Mouse (Mus musculus): ENCODE measurements at regions not wholly inside any gene's neighbourhood (a gene's known extent, or its start where the extent isn't known, plus 50 kb on each side); places are given as distances from the start of the nearest gene placed in this dataset.

DNA sequence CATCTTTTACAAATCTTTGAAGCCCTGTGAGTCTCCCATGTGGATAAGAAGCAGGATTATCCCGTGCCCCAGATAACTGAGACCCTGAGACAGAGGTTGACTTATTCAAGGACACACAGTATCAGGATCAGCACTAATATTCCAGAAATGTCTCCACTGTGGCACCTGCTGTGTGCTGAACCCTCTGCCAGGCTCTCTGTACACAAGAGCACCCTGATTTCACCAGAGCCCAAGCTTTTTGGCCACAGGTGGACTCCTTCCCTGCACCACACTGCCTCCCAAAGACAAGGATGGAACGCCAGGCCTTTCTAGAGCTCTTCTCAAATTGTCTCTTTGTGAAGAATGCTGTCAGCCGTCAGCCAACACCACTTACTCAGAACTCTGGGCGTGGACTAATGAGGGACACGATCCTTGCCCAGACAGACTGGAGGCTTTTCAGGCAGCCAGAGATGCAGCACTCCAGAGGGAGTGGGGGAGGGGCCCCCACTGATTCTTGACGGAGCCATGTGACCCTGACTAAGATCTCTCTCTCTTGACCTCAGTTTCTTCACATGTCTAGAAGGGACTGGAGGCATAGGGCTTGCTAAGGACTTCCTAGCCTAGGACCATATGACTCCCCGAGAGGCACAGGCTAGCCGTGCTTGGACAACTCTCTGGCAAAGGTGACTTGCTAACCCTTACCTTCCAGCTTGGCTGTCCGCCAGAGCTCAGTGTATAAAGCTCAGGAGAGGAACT lies 90.3 kb downstream of the Ephb3 start:
- Histone ChIP-seq H3K4me3 (replicated peaks; ENCODE audit: extremely low read depth, low read depth, low read length) (no peak overlapping the region), H3K4me1 (ENCODE audit: control insufficient read depth, insufficient read depth, low read length) (peaks cover 3% of the 10 kb centered on the region; the same call in 1 of the 2 replicates)
- TF ChIP-seq POLR2A (IDR thresholded peaks at IDR 0.05; ENCODE audit: borderline replicate concordance, extremely low read depth, low read depth, low read length), result no peak
- peak; percentile 58 for DNase-seq
- 27% methylated on average over 9 of the region's 9 CpGs for WGBS

DNA sequence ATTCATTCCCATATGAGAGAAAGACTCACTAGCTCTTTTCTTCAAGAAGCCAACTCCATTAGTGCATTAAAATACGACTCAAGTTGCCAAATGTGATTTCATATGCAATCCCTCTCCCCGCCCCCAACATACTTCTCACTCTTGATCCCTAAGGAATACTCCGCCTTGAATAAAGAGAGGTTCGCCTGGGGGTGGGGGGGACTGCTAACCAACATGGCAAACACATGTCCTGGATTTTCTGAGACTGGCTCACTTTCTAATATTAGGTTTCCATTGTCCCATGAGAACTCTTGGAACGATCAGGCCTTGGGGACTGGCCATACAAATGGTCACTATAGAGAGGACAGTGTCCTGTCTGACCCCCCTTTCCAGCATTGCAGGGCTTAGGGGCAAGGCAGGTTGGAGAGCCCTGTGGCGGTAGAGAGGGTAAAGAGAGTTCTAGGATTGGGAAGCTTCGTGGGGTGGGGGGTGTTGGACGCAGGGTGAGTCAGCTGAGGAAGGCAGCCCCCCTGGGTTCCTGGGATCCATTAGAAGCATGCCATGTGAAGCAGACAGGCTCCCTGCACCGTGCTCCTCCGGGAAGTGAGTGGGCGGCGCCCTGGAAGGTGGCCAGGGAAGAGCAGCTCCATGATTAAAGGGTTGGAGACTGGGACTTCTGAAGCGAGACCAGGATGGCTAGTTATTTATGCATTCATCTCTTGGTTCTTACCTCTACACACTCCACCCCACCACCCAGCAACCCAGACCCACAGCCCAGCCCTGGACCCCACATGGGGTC lies 91.6 kb downstream of the Ephb3 start:
- 55% methylated on average over 13 of the region's 13 CpGs for WGBS
- TF ChIP-seq CTCF (IDR thresholded peaks at IDR 0.05; ENCODE audit: insufficient read depth, low read length), result no peak
- H3K4me1 ChIP-seq (ENCODE audit: control insufficient read depth, insufficient read depth, low read length), result peaks cover 3% of the 10 kb centered on the region; the same call in 1 of the 2 replicates

DNA sequence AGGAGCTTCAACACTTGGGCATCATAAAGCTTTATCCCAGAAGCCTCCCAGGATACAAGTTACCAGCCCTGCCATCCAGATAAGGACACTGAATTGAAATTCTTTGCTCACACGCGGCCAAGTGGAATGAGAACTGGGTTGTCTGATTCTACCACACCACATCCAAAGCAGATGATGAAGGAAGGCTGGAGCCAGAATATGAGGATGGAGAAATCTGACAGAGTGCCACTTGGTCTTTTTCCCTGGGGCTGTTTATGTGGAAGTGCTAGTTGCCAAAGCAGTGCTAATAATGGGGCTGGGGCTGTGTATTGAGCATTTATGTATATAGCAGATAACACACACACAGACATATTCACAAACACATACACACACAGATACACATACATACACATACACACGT lies 92.2 kb downstream of the Ephb3 start:
- H3K4me1 ChIP-seq (ENCODE audit: control insufficient read depth, insufficient read depth, low read length), result peaks cover 3% of the 10 kb centered on the region; the same call in 1 of the 2 replicates
- WGBS, result 59% methylated on average over 3 of the region's 3 CpGs
- H3K4me3 ChIP-seq (replicated peaks; ENCODE audit: extremely low read depth, low read depth, low read length), result no peak overlapping the region
- TF ChIP-seq CTCF (IDR thresholded peaks at IDR 0.05; ENCODE audit: insufficient read depth, low read length) (no peak), POLR2A (IDR thresholded peaks at IDR 0.05; ENCODE audit: borderline replicate concordance, extremely low read depth, low read depth, low read length) (no peak)
- DNase-seq, result no peak

More for the DNA sequence above, 91.6 kb downstream of the Ephb3 start:
- DNase-seq, result no peak
- no peak overlapping the region for H3K4me3 ChIP-seq (replicated peaks; ENCODE audit: extremely low read depth, low read depth, low read length)

DNA sequence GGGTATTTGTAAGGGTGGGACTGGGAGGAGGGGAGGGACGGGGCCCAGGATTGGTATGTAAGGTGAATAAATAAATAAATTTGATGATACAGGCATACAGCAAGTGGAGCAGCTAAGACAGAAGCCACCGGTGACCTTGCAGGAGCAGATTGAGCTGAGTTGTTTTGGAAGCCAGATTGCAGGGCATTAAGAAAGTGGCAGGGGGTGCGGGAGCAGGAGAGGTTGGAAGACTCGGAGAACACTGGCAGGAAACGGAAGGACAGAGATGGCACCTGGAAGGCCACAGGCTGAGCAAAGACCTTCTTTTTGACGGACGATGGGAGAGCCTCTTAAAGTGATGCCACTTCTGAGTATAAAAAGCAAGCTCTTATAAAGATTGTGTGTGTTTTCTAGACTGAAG lies 94.3 kb downstream of the Ephb3 start:
- WGBS, result 69% methylated on average over 7 of the region's 7 CpGs
- H3K4me1 ChIP-seq (ENCODE audit: control insufficient read depth, insufficient read depth, low read length), result peaks cover 3% of the 10 kb centered on the region; the same call in 1 of the 2 replicates
- DNase-seq, result no peak
- no peak overlapping the region for H3K4me3 ChIP-seq (replicated peaks; ENCODE audit: extremely low read depth, low read depth, low read length)
- TF ChIP-seq POLR2A (IDR thresholded peaks at IDR 0.05; ENCODE audit: borderline replicate concordance, extremely low read depth, low read depth, low read length) (no peak), CTCF (IDR thresholded peaks at IDR 0.05; ENCODE audit: insufficient read depth, low read length) (no peak)

DNA sequence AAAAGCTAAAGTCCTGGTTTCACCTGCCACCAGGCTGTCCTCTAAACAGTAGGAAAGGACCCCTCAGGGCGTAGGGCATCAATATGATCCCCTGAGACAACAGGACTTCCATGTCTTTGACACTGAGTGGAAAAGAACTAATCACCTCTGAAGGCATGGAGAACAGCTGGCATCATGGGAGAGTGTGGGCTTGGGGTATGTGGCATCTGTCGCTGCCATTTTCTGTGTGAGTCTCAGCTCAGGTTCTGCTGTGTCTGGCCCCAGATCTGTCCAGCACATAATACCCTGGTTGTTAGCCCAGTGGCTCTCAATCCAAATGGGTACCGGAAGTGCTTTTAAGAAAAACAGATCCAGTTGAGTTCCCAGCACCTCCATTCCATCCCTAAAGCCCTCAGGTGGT lies 101.3 kb downstream of the Ephb3 start:
- no peak for DNase-seq
- TF ChIP-seq CTCF (IDR thresholded peaks at IDR 0.05; ENCODE audit: insufficient read depth, low read length), result no peak
- WGBS, result 95% methylated on average over 3 of the region's 3 CpGs

DNA sequence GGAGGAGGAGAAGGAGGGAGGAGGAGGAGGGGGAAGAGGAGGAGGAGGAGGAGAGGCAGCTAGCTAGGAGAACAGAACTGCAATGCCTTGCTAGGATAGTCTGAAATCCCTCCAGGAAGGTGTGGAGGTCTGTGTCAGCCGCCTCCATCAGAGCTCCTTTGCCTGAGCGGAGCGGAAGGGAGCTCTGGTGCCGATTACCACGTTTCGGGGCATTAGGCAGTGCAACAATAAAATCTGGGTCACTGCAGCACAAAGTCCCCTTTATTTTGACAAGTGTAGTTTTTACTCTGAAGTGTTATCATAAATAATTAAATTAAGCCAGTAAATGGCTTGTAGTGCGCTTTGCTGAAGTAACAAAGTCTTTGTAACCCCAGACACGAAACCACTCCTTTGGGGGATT lies 104.0 kb downstream of the Ephb3 start:
- H3K4me3 ChIP-seq (replicated peaks; ENCODE audit: extremely low read depth, low read depth, low read length), result no peak overlapping the region
- H3K4me1 ChIP-seq (ENCODE audit: control insufficient read depth, insufficient read depth, low read length), result peaks cover 4% of the 10 kb centered on the region; the same call in 1 of the 2 replicates
- TF ChIP-seq CTCF (IDR thresholded peaks at IDR 0.05; ENCODE audit: insufficient read depth, low read length) (no peak), POLR2A (IDR thresholded peaks at IDR 0.05; ENCODE audit: borderline replicate concordance, extremely low read depth, low read depth, low read length) (no peak)
- DNase-seq, result no peak
- WGBS, result 85% methylated on average over 8 of the region's 8 CpGs

More for the DNA sequence above, 101.3 kb downstream of the Ephb3 start:
- Histone ChIP-seq H3K4me1 (ENCODE audit: control insufficient read depth, insufficient read depth, low read length) (peaks cover 4% of the 10 kb centered on the region; the same call in 1 of the 2 replicates), H3K4me3 (replicated peaks; ENCODE audit: extremely low read depth, low read depth, low read length) (no peak overlapping the region)

DNA sequence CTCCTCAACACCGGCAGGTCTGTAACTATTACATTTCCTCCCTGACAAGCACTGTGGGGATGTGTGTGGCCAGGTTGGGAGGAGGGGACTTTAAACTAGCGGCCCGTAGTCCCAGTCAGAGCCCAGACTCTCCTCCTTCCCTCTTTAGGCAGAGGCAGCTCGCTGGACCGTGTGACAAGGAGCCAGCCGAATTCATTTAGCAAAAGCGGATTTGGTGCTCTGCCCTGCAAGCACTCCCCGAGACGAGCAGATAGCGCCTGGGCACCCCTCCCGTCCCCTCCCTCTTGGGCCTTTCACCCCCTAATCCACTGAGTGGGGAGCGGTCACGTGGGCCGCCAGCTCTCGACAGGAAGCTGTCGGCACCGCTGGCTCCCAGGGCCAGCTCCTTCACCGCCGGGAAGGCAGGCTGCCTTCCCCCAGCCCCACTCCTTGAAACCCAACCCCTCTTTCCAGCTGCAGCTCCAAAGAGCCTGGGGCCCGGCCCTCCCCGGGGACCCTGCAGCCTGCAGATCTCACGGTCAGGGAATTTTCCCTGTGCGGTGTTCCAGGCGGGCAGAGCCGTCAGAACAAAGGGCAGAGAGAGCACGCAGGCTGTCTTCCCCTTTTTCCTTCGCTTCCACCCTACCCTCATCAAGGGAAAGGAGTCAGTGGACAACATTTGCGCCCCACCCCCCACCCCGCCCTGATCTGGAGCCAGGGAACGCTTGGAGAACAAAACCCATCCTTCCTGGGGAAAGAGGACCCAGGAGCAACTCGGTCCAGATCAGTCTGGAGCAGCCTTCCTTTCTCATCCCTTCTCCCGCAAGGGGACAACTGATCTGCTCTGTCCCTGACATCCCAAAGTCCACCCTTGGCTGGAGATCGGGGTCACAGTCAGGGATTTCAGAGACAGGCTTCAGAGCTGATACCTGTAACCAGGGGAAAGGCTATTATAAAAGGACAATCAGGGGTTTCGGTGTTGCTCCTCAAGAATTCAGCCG lies 106.4 kb downstream of the Ephb3 start:
- peaks cover 4% of the 10 kb centered on the region; the same call in 1 of the 2 replicates for H3K4me1 ChIP-seq (ENCODE audit: control insufficient read depth, insufficient read depth, low read length)
- TF ChIP-seq CTCF (IDR thresholded peaks at IDR 0.05; ENCODE audit: insufficient read depth, low read length), result no peak
- TF ChIP-seq POLR2A (IDR thresholded peaks at IDR 0.05; ENCODE audit: borderline replicate concordance, extremely low read depth, low read depth, low read length), result peak; percentile 19; the same call in 1 of the 2 replicates
- 7% methylated on average over 35 of the region's 35 CpGs for WGBS
- peak; percentile 67 for DNase-seq
- peak overlapping the region; percentile 48 for H3K4me3 ChIP-seq (replicated peaks; ENCODE audit: extremely low read depth, low read depth, low read length)

DNA sequence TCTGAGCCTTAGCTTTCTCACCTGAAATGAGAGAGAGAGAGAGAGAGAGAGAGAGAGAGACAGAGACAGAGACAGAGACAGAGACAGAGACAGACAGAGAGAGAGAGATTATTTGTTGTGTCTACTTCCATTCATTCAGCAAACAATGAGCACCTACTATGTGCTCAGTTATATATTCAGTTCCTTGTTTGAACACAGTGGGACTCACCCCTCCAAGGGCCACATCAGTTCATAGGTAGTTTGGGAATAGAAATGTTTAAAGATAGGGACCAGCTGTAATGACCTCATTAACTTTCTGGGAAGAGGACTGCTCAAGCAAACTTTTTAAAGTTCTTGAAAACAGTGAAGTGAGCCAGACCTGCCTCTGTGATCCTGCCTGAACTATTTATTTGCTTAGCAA lies 107.2 kb downstream of the Ephb3 start:
- TF ChIP-seq POLR2A (IDR thresholded peaks at IDR 0.05; ENCODE audit: borderline replicate concordance, extremely low read depth, low read depth, low read length) (no peak), CTCF (IDR thresholded peaks at IDR 0.05; ENCODE audit: insufficient read depth, low read length) (no peak)
- Histone ChIP-seq H3K4me1 (ENCODE audit: control insufficient read depth, insufficient read depth, low read length) (peaks cover 4% of the 10 kb centered on the region; the same call in 1 of the 2 replicates), H3K4me3 (replicated peaks; ENCODE audit: extremely low read depth, low read depth, low read length) (no peak overlapping the region)
- DNase-seq, result no peak

DNA sequence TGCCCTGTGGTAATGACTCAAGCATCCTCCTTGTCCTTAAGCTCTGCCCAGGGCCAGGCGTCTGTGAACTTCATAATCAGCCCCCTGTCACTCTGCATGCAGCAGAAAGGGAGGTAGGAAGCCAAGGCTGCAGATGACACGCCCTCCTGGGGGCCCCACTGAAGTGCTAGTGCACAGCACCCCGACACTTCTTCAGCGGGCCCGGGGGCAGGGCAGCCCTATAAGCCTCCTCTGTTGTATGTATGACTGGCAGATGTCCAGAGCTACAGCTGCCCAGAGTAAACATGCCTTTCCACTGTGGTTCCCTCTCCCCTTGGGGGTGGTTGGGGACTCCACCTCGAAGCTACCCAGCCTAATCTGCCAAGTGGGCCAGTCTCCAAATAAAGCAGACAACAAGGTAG lies 107.2 kb upstream of the Vps8 start:
- Histone ChIP-seq H3K4me3 (replicated peaks; ENCODE audit: extremely low read depth, low read depth, low read length) (no peak overlapping the region), H3K4me1 (ENCODE audit: control insufficient read depth, insufficient read depth, low read length) (no peaks in the 10 kb centered on the region; the same call in 1 of the 2 replicates)
- no peak for DNase-seq
- no peak for TF ChIP-seq CTCF (IDR thresholded peaks at IDR 0.05; ENCODE audit: insufficient read depth, low read length)
- no peak for TF ChIP-seq POLR2A (IDR thresholded peaks at IDR 0.05; ENCODE audit: borderline replicate concordance, extremely low read depth, low read depth, low read length)
- 18% methylated on average over 6 of the region's 6 CpGs for WGBS

Data from lung, adult 2 months (tissue).